Mouse (Mus musculus) retina, adult 2 months (tissue): ENCODE data around the gene Dctn1.
"Not testable (repeated sequence)": the region's sequence is repeated elsewhere in the genome, so short reads cannot be mapped to it uniquely, and the experiment has no call there.

ENCODE experiments used
- DNase-seq: peaks from one replicate; pipeline ENCODE4 v3.0.0-alpha.2; 2012; ENCODE audit warnings: low read depth, low spot score

Gene Dctn1

DNA sequence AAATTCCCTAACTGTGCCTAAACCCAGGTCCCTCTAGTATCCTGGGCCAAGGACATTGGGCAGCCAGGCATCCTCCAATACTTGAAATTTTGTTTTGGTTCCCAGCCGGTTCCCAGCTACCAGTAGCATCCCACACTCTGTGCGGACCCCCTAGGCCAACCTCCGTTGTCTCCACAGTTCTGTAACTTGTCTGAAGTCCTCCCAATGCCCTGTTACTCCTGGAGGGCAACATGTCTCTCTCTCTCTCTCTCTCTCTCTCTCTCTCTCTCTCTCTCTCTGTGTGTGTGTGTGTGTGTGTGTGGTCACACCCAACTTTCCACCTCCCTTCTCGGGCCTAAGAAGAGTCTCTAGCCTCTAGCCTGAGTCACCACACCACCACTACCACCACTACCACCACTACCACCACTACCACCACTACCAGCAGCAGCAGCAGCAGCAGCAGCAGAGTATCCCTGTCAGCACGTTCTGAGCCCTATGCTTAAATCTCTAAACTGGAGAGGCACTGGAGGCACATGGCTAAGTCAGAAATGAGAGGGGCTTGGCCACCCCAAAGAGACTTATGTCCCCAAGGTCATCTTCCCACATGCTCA, 29.3 kb upstream of the Dctn1 start:
- no peak for DNase-seq

DNA sequence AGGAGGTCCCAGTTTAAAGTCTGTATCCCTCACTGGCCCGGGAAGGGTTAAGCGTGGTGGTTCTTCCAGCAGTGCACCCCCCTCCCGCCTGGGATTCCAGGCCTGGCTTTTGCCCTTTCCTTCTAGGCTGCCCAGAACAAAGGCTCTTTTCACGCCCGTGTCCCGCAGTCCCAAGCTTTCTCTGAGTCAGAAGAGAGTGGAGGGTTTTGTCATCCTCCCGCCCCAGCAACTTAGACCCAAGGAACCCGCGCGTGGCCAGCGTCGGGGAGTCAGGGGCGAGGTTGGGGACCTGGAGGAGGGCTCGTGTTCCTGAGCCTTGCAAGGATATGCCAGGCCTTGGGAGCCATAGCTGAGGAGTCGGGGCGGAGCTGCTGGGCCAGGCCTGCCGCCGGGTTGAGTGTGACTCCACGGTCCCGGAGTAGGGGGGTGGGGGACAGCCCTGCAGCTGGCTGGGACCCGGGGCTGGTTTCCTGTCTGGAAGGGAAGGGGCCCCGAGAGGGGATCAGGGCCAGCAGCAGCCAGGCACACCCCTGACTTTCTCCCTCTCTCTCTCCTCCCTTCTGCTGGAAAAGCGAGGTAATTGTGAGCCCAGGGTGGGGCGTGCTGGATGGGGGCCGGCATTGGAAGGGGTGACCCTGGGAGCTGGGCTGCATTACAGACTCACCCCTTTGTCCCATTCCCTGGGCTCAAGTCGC, 28.7 kb upstream of the Dctn1 start:
- DNase-seq: no peak

DNA sequence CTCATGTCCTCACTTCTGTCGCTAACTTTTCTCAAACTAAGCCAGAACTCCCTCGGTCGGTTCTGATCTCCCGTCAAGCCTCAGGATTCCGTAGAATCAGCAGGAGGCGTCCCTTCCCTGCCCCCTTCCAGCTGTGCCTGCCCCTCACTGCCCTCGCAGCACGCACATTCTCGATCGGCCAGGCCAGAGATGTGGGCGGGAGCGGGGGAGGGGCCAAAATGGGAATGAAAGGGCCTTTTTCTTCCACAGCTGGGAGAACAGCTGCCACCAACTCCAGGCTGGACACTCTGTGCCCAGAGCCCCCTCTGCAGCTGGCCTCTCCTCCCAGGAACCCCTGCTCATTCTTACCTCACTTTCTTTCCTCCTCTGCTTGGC, 28.2 kb upstream of the Dctn1 start:
- DNase-seq: no peak

DNA sequence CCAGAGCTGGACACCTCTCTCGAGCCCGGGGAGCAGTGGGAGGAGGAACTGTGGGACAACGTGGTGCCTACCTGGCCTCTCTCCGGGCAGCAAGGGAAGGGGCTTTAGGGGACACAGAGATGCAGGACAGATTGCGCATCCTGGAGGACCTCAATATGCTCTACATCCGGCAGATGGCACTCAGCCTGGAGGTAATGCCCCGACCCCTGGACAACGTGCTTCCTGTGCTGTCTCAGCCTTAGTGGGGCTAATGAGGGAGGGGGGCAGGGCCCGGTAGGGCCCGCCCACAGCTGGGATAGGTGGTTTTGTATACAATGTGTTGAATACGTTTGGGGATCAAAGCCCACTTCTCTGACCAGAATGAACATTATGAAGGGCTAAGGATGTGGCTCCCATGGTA, 27.7 kb upstream of the Dctn1 start:
- no peak for DNase-seq

DNA sequence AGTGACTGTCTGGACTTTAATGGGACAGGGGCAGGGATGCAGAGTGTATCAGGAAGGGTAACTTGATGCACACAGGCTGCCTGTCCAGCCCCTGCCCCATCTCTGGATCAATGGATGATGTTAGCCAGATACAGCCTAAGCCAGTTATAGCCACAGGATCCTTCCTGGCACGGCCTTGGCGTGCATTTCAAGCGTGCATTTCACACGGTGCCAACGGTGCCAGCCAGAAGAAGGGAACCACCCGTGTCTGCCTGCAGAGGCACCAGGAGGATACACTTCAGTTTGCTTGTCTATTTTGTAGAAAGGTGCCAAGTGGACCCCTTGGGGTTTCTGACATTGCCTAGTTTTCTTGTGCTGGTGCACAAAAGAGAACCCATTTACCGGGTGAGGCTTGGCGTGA, 25.7 kb upstream of the Dctn1 start:
- no peak for DNase-seq

DNA sequence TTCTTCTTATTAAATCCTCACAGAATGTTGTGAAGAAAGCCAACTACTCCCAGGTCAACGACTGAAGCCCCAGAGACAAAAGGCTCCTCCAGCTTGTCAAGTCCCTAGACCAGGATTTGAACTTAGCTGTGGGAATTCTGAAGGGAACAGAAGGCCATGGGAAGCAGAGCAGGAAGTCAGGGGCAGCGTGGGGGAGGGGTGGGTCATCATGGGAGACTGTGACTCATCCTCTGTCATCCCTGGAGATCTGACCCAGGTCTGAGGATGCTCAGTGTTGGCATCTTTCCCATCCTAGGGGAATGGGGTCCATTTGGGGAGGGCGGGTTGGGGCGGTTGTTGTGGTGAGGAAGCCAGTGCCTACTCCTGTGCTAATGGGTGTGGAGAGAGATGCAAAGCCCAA, 24.1 kb upstream of the Dctn1 start:
- no peak for DNase-seq

DNA sequence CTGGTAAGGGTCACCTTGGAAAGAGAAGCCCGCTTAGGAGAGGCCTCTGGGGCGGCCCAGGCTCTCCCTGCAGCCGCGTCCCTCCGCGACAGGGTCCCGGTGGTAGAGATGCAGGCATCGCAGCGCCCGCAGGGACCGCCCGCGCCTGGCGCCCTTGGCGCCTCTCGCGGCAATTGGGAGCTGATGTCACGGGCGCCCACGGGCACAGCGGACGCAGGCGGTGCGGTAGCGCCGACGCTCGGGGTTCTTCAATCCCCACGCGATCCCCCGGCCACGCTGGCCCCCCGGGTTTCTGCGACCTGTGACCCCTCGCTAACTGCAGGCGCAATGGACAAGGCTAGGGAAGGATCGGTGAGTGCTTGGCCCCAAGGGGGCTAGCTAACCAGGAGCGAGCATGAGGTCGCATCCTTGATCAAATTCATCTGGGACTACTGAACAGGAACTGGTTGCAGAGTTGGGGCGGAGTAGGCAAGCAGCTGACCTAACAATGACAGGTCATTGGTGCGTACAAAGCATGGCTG, 23.4 kb upstream of the Dctn1 start:
- no peak for DNase-seq

DNA sequence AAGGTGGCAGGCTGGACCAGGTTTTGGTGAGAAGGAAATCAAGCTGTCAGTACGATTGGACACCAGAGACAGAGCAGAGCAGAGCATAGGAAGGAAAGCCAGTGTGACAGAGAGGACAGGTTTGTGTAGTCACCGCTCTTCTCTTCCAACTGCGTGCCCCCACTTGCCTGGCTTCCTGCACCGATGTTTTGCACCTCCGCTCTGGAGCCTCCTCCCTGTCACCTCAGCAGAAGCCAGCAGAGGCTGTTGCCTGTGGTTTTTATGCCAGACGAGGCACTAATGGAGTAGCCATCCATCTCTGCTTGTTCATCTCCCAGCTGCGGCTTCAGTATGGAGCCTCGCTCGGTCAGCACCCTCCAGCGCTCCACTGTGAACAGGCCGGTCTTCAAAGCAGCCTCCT, 22.8 kb upstream of the Dctn1 start:
- no peak for DNase-seq

DNA sequence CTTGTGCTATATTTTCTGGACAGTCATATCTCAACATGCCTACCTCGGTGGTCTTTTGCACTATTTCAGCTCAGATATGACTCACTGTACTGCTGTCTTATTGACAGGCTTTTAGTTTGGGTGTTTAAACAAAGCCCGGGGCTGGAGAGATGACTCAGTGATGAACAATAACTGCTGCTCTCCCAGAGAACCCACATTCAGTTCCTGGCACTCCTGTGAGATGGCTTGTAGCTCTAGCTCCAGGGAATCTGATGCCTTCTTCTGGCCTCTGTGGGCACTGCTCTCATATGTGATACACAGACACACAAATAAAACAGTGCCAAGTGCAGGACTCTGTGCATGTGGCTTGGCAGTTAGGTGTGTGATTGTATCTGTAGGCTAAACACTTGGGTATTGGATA, 20.5 kb upstream of the Dctn1 start:
- no peak for DNase-seq

DNA sequence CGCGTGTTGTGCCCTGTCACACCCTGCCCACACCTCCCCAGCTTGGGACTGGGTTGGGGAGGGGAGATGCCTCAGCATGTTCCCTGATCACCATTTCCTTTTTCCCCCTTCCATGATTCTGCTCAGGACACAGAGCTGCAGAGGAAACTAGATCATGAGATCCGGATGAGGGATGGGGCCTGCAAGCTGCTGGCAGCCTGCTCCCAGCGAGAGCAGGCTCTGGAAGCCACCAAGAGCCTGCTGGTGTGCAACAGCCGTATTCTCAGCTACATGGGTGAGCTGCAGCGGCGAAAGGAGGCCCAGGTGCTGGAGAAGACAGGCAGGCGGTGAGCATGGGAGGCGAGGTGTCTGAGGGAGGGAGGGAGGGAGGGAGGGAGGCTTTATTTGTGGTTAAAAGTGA, 19.9 kb upstream of the Dctn1 start:
- DNase-seq: no peak

DNA sequence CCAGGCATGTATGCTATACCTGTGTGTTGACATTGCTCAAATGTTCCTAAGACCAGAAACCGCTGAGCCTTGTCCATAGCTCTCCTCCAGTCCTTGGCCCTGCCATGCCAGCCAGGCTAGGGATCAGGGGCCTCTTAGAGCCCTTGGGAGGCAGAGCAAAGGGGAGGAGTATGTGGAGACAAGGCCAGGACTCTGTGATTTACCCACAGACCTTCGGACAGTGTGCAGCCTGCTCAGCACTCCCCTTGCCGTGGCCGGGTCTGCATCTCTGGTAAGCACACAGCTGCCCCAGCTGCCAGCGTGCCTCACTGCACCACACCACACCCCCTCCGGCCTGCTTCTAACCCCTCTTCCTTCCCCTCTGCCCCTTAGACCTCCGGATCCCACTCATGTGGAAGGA, 18.4 kb upstream of the Dctn1 start:
- no peak for DNase-seq

DNA sequence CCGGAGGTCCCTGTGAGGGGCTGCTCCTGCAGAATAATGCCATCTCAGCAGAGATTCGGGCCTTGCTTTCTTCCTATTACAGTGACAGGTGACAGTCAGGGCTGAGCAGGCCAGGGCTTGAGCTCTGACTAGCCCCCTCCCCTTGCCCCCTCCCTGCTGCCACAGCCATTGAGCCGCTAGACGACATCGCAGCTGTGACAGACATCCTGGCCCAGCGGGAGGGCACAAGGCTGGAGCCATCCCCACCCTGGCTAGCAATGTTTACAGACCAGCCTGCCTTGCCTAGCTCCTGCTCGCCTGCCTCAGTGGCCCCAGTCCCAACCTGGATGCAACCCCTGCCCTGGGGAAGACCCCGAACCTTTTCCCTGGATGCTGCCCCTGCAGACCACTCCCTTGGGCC, 14.0 kb upstream of the Dctn1 start:
- DNase-seq: no peak

DNA sequence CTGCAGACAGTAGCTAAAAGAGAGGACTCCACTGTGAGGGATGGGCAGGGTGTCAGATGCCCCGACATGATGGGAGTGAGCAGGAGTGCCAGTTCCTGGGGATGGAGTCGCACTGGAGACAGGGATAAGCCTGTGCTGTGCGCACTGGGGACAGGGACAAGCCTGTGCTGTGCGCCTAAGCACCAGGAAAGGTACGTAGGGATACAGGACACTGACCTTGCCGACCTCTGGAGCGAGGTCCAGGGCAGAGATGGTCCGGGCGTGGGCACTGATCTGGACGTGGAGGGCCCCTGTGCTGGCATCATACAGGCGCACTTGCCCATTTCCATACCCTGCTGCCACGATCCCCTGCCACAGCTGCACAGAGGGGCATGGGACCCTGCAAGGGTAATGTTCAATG, 12.7 kb upstream of the Dctn1 start:
- no peak for DNase-seq

DNA sequence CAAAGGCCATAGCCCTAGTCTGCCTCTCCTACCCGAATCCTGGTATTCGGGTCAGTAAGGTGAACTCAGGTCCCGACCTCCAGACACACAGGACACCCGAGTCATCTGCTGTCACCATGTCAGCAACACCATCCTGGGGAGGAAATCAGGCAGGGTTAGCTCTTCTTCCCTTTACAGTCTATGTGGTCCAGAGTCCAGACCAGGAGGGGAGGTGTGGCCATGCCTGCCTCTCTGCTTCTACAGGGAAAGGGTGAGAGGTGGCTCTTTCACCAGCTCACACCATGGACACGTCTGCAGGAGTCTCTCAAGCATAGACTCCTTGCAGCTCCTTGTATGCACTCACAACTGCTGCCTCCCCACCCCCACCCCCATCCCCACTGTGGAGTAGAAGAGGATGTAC, 12.2 kb upstream of the Dctn1 start:
- no peak for DNase-seq

DNA sequence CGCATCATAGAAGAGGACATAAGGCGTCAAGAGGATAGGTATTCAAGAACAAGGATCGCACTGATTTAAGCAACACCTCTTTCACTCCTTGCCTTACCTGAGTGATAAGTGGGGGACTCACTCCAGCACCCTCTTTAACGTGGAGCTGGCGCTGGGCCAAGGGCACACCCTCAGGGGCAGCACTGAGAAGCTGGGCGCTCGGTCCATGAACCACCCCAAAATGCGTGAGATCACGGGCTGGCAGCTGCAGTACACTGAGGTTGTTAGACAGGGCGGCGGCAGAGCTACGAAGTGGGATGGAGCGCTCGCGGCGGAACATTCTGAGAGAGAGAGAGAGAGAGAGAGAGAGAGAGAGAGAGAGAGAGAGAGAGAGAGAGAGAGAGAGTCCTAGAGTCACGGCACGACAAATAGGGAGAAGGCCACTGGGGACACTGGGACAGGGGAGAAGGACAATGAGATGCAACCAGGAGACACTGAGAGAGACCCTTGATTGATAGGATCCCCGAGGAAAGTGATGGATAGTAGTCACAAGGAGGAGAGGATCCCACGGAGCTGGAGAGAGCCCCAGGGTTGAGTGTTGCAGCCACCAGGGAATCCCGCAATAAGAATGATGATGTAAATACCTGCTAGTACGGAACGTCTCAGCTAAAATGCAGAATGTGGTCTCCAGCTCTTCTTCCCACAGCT, 10.0 kb upstream of the Dctn1 start:
- DNase-seq: no peak

DNA sequence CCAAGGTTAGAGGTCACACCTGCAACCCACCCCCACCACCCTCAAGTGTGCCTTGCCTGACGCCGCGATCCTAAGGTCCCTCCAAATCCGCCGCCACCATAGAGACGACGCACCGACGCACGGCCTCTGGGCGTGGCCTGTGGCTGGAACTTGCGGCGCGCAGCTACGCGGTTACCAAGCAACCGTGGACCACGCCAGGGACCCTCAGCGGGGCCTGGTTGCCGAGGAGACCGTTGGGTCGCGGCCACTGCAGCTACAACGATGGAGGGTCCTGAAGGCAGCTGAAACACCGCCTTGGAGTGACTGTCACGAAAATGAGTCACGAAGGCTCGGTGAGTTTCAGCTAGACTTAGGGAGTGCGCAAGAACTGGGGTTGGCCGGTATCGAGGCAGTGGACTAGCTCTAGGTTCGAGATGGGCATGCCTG, 9.4 kb upstream of the Dctn1 start, which contains the start of the genes Wdr54 and 1700003E16Rik:
Gene Wdr54, minus strand, starts transcription at position 139 of the 426 bp plus-strand sequence.
Gene 1700003E16Rik, plus strand, starts transcription at position 146 of the 426 bp plus-strand sequence.
- peak; percentile 58 for DNase-seq

DNA sequence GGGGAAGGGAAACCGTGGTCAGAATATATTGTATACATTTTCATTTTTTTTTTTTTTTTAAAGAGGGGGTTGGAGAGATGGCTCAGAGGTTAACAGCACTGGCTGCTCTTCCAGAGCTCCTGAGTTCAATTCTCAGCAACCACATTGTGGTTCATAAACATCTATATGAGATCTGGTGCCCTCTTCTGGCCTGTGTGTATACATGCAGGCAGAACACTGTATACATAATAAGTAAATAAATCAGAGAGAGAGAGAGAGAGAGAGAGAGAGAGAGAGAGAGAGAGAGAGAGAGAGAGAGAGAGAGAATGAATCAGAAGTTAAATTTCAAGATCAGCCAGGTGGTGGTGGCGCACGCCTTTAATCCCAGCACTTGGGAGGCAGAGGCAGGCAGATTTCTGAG, 6.3 kb upstream of the Dctn1 start:
- DNase-seq: not testable (repeated sequence)

DNA sequence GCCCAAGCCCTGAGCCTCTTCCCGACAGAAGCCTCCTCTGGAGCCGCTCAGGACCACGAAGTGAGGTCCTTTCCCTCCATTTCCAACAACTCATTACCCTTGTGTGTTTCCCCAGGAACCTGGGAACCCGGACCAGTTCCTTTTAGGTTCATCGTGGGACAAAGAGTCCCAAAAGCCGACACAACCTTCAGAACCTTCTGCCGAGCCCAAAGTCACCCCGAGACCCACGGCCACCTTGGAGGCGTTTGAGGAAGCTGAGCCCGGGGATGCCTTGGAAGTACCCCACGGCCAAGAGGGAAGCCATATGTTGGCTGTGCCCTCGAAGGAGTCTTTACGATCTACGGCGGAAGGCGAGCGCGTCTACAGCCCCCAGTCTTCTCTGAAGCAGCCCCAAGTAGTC, 4.3 kb upstream of the Dctn1 start:
- DNase-seq: no peak

DNA sequence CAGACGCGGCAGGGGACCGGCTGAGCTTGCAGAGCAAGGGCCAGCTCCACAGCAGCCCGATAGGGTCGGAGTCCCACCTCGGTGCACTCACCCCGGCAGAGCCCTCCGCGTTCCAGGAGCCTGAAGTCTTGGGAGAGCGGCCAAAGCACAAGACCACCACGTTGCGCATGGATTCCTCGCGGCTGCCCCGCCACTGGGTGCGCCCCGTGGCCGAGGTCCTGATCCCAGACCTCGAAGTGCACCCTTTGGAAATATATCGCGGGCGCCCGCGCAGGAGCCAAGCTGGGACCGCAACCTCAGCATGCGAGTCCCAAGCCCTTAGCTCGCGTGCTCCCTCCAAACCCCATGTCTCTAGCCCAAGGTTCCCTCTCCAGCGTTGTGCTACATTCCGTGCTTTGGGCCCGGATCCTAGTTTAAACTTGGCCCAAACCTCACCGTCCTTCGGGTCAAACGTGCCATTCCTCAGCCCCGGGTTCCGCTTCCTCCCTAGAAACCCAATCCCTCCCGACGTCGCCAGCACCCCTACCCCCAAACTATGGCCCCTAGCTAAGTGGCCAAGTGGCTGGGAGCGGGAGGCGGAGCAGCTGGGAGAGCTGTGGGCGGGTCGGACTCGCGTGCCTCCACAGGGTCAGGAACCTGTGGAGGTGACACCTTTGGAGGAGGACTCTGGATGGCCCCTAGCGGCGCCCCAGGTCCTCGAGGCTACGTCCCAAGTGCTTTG, 3.6 kb upstream of the Dctn1 start:
- DNase-seq: no peak

DNA sequence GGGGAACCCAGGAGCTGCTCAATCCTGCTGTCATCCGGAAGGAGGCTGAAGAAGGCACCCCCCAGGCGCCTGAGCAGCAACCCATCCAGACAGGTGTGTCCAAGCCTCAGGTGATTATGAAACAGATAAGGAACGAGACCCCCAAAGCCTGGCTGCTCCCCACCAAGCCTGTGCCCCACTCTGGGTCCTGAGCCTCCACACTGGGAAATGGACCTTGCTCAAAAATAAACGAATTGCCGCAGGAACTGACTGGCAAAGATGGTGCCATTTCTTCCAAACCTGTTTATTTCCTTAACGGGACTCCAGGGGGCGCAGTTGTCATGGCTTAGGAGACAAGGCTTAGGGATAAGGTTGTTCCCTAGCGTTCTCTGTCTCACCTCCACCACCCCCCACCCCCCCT, 3.0 kb upstream of the Dctn1 start:
- DNase-seq: peak; percentile 64

DNA sequence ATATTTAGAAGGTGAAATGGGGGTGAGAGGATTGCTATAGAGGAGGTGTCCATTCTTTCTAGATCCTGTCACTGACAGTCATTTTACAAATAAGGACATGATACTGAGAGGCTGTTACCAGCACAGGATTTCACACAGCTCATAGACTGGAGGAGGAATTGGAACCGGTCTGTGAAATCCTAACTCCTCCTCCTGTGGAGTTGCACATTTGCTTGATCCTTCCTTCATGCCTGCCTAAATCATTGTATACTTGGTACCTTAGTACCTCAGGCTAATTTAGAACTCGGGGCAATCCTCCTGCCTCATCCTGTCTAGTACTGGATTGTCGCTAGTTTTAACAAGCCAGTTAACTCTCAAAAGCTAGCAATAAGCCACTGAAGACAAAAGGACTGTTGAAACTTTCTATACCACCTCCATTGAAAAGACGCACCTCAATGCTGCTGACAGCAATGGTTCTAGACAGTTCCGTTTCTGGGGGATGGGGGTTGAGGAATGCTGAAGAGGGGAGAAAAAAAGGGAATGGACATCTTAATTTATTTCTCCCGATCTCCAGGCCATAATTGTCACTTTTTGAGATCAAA, 604 bp upstream of the Dctn1 start:
- DNase-seq: no peak

DNA sequence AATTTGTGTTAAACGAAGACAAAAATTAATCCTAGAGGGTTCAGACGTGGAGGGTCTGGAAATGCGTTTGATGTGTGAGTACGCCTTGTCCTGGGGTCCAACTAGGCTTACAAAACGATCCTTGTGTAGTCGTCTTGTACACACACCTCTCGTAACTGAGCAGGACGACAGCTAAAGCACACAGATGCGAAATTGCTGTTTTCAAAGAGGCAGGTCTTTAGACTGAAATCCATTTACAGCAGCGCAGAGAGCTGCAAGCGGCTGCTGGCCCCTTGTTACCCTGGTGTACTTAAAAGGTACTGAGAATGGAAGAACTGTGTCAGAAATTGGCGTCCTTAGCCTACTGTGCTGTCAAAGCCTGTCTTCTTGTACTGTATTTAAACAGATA, 517 bp downstream of the Dctn1 start:
- DNase-seq: no peak
